Mouse (Mus musculus): ENCODE measurements at regions not wholly inside any gene's neighbourhood (a gene's known extent, or its start where the extent isn't known, plus 50 kb on each side); places are given as distances from the start of the nearest gene placed in this dataset.

DNA sequence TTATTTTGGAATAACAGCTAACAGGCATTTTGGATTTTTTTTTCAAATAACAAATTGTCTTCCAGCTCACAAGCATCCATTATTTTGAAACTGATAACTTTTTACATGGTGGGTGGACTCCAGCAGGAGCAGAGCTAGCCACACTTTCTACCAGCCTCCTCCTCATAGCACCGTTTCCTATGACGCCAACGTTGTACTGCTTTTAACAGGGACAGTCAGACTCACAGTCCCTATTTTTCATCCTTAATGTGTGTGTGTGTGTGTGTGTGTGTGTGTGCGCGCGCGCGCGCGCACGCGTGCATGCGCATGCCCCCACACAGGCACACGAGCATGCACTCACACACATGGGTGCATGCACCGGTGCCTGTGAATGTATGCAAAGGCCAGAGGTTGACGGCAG is 70.5 kb upstream of the S1pr3 start:
- no peaks in the 10 kb centered on the region for H3K79me3 ChIP-seq (ENCODE audit: low read depth)
- H3K4me3 ChIP-seq (ENCODE audit: insufficient read depth, poor library complexity, severe bottlenecking), result no peak overlapping the region
- no peak overlapping the region for H3ac ChIP-seq (ENCODE audit: control insufficient read depth, insufficient read length, low read depth)
- no peaks in the 10 kb centered on the region for H3K79me2 ChIP-seq (ENCODE audit: control insufficient read depth, insufficient read depth)
- TF ChIP-seq MAX (IDR thresholded peaks at IDR 0.05) (no peak), USF1 (IDR thresholded peaks at IDR 0.05; ENCODE audit: low read depth) (no peak), MYOD1 (IDR thresholded peaks at IDR 0.05; ENCODE audit: control insufficient read depth, insufficient read length, low read depth) (no peak), CEBPB (IDR thresholded peaks at IDR 0.05; ENCODE audit: low read depth) (no peak)
- no peaks in the 10 kb centered on the region for H3K27me3 ChIP-seq (ENCODE audit: control insufficient read depth, insufficient read depth, insufficient read length)
- H3K36me3 ChIP-seq (ENCODE audit: control insufficient read depth, insufficient read depth), result no peaks in the 10 kb centered on the region

DNA sequence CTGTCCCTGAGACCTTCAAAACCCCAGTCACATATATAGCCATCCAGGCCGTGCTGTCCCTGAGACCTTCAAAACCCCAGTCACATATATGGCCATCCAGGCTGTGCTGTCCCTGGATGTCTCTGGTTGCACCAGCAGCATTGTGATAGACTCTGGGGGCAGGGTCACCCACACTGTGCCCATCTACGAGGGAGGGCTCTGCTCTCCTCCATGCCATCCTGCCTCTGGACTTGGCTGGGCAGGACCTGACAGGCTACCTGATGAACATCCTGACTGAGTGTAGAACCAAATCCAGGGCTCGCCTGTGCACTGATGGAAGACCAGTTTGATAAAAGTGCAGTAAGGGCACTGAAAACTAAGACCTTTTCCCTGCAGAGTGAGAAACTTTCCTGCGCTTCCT is 63.1 kb upstream of the S1pr3 start:
- Histone ChIP-seq H3K27me3 (ENCODE audit: control insufficient read depth, insufficient read depth, insufficient read length) (no peaks in the 10 kb centered on the region), H3K4me3 (ENCODE audit: insufficient read depth, poor library complexity, severe bottlenecking) (no peak overlapping the region), H3K79me3 (ENCODE audit: low read depth) (no peaks in the 10 kb centered on the region), H3K79me2 (ENCODE audit: control insufficient read depth, insufficient read depth) (no peaks in the 10 kb centered on the region), H3ac (ENCODE audit: control insufficient read depth, insufficient read length, low read depth) (no peak overlapping the region), H3K36me3 (ENCODE audit: control insufficient read depth, insufficient read depth) (no peaks in the 10 kb centered on the region)
- TF ChIP-seq CTCF (IDR thresholded peaks at IDR 0.05; ENCODE audit: control insufficient read depth, insufficient read depth, insufficient read length) (no peak), USF1 (IDR thresholded peaks at IDR 0.05; ENCODE audit: low read depth) (no peak), MYOD1 (IDR thresholded peaks at IDR 0.05; ENCODE audit: control insufficient read depth, insufficient read length, low read depth) (no peak), FOSL1 (IDR thresholded peaks at IDR 0.05; ENCODE audit: insufficient read depth, low read length, poor library complexity, severe bottlenecking) (no peak), MYOG (IDR thresholded peaks at IDR 0.05; ENCODE audit: control insufficient read depth, extremely low read depth, insufficient read length) (no peak), MAX (IDR thresholded peaks at IDR 0.05) (no peak), CEBPB (IDR thresholded peaks at IDR 0.05; ENCODE audit: low read depth) (no peak)

DNA sequence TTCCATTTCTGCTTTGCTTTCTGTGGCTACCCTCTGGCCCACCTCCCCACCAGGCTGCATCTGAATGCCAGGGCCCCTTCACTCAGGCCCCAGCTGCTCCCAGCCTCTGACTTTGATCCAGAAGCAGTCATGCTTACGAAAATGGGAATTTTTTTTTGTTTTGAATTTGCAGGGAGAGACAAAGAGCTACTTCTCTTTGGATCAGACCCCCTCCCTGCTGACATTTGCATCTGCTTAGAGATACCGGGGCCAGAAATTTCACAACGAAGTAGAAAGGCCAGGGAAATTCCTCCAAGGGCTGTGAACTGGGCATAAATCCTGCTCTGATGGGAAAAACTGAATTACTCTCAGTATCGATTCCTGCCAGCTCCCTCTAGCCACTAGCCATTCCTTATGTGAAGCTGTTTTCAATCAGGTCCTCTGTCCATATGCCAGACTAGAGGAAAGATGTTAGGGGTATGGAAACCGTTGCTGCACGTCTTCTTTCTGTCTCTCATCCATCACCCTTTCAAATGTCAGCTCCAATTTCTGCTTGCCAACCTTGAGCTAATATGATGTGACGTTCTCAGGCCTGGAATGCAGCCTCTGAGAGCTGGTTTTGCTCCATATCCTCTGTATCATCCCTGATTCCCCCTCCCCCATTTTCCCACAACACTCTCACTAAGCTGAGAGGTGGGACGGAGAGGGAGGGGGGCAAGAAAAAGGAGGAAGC is 62.4 kb upstream of the S1pr3 start:
- Histone ChIP-seq H3ac (ENCODE audit: control insufficient read depth, insufficient read length, low read depth) (no peak overlapping the region), H3K36me3 (ENCODE audit: control insufficient read depth, insufficient read depth) (no peaks in the 10 kb centered on the region), H3K79me3 (ENCODE audit: low read depth) (no peaks in the 10 kb centered on the region), H3K27me3 (ENCODE audit: control insufficient read depth, insufficient read depth, insufficient read length) (no peaks in the 10 kb centered on the region), H3K4me3 (ENCODE audit: insufficient read depth, poor library complexity, severe bottlenecking) (no peak overlapping the region), H3K79me2 (ENCODE audit: control insufficient read depth, insufficient read depth) (no peaks in the 10 kb centered on the region)
- TF ChIP-seq CTCF (IDR thresholded peaks at IDR 0.05; ENCODE audit: control insufficient read depth, insufficient read depth, insufficient read length) (no peak), MYOD1 (IDR thresholded peaks at IDR 0.05; ENCODE audit: control insufficient read depth, insufficient read length, low read depth) (no peak), MYOG (IDR thresholded peaks at IDR 0.05; ENCODE audit: control insufficient read depth, extremely low read depth, insufficient read length) (no peak), FOSL1 (IDR thresholded peaks at IDR 0.05; ENCODE audit: insufficient read depth, low read length, poor library complexity, severe bottlenecking) (no peak), USF1 (IDR thresholded peaks at IDR 0.05; ENCODE audit: low read depth) (no peak), MAX (IDR thresholded peaks at IDR 0.05) (no peak), CEBPB (IDR thresholded peaks at IDR 0.05; ENCODE audit: low read depth) (no peak)

DNA sequence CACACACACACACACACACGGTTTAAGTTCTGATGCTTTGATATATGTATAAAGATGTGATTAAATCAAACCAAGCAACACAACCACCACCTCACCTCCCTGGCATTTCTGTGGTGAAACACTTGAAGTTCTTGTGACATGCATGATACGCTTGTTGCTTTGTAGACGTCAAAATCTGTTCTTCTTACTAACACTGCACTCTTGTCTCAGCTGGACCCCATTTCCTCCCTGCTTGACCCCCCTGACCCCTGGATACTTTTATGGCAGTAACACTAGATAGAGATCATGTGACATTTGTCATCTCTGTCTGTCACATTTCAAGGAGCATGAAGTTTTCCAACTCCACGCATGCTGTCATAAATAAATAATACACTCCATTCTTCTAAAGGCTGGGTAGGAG is 59.7 kb upstream of the S1pr3 start:
- no peak for TF ChIP-seq USF1 (IDR thresholded peaks at IDR 0.05; ENCODE audit: low read depth)
- no peak for TF ChIP-seq MYOD1 (IDR thresholded peaks at IDR 0.05; ENCODE audit: control insufficient read depth, insufficient read length, low read depth)
- no peak for TF ChIP-seq CEBPB (IDR thresholded peaks at IDR 0.05; ENCODE audit: low read depth)
- no peak for TF ChIP-seq FOSL1 (IDR thresholded peaks at IDR 0.05; ENCODE audit: insufficient read depth, low read length, poor library complexity, severe bottlenecking)
- TF ChIP-seq CTCF (IDR thresholded peaks at IDR 0.05; ENCODE audit: control insufficient read depth, insufficient read depth, insufficient read length), result no peak
- no peak for TF ChIP-seq MAX (IDR thresholded peaks at IDR 0.05)
- H3K79me3 ChIP-seq (ENCODE audit: low read depth), result no peaks in the 10 kb centered on the region

DNA sequence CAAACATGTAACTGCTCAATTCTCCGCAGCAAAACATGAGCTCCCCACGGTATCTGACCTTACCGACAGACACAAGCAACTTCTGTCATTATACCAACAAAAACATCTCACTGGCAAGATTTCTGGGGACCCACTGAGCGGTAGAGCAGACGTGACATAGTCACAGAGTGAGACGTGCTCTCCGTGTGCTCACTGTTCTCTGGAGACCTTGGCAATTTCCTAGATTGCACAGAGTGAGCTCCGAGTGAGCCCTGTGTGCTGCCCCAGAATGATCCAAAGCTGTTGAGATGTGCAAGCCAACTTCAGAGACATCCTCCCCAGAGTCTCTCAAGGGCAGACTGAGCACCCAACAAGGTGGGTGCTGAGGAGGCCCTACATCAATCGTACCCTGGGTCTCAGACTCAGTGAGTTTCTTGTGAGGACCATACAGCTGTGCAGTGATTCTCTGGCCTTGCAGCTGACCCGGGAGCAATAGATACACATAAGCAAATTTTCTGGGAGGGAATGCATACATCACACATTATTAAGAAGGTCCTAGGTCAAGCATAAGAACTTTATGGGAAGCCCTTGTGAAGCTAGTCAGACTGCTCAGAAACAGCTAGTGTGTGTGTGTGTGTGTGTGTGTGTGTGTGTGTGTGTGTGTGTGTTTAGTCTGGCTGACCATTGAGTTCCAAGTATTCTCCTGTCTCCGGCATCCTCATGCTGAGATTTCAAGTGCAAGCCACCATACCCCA is 58.5 kb upstream of the S1pr3 start:
- TF ChIP-seq FOSL1 (IDR thresholded peaks at IDR 0.05; ENCODE audit: insufficient read depth, low read length, poor library complexity, severe bottlenecking), result no peak
- TF ChIP-seq USF1 (IDR thresholded peaks at IDR 0.05; ENCODE audit: low read depth), result no peak
- TF ChIP-seq MAX (IDR thresholded peaks at IDR 0.05), result no peak
- no peak for TF ChIP-seq MYOD1 (IDR thresholded peaks at IDR 0.05; ENCODE audit: control insufficient read depth, insufficient read length, low read depth)
- no peak for TF ChIP-seq CEBPB (IDR thresholded peaks at IDR 0.05; ENCODE audit: low read depth)
- TF ChIP-seq MYOG (IDR thresholded peaks at IDR 0.05; ENCODE audit: control insufficient read depth, extremely low read depth, insufficient read length), result no peak
- TF ChIP-seq CTCF (IDR thresholded peaks at IDR 0.05; ENCODE audit: control insufficient read depth, insufficient read depth, insufficient read length), result no peak
- no peaks in the 10 kb centered on the region for H3K27me3 ChIP-seq (ENCODE audit: control insufficient read depth, insufficient read depth, insufficient read length)
- H3K4me3 ChIP-seq (ENCODE audit: insufficient read depth, poor library complexity, severe bottlenecking), result no peak overlapping the region
- no peaks in the 10 kb centered on the region for H3K36me3 ChIP-seq (ENCODE audit: control insufficient read depth, insufficient read depth)
- no peaks in the 10 kb centered on the region for H3K79me3 ChIP-seq (ENCODE audit: low read depth)
- H3K79me2 ChIP-seq (ENCODE audit: control insufficient read depth, insufficient read depth), result no peaks in the 10 kb centered on the region
- no peak overlapping the region for H3ac ChIP-seq (ENCODE audit: control insufficient read depth, insufficient read length, low read depth)

More for the DNA sequence above, 59.7 kb upstream of the S1pr3 start:
- H3ac ChIP-seq (ENCODE audit: control insufficient read depth, insufficient read length, low read depth), result no peak overlapping the region
- H3K27me3 ChIP-seq (ENCODE audit: control insufficient read depth, insufficient read depth, insufficient read length), result no peaks in the 10 kb centered on the region
- H3K36me3 ChIP-seq (ENCODE audit: control insufficient read depth, insufficient read depth), result no peaks in the 10 kb centered on the region
- H3K79me2 ChIP-seq (ENCODE audit: control insufficient read depth, insufficient read depth), result no peaks in the 10 kb centered on the region
- no peak overlapping the region for H3K4me3 ChIP-seq (ENCODE audit: insufficient read depth, poor library complexity, severe bottlenecking)
